Mouse (Mus musculus) kidney, postnatal 4 days (tissue): ENCODE measurements around the gene Crk.
"Not testable (repeated sequence)": the region's sequence is repeated elsewhere in the genome, so short reads cannot be mapped to it uniquely, and the experiment has no call there.

Experiments used
- DNase-seq, 2 experiments: peaks; one replicate each; pipeline ENCODE4 v3.0.0; 2021; ENCODE audit warnings: mixed read lengths in 2 of 2

The Crk gene

GRCm38 (mm10) chr11:75684956-75685355, 5.9 kb downstream of the Crk start:
- no peak for DNase-seq

GRCm38 (mm10) chr11:75687343-75687993, 8.4 kb downstream of the Crk start:
- DNase-seq: peak in 1 of 2 experiments; percentile 40

- peak in 1 of 2 experiments; percentile 25 for DNase-seq
Observed at GRCm38 (mm10) chr11:75688132-75688531, 9.1 kb downstream of the Crk start.

- no peak for DNase-seq
Observed at GRCm38 (mm10) chr11:75689977-75690376, 10.9 kb downstream of the Crk start.

GRCm38 (mm10) chr11:75691047-75691446, 12.0 kb downstream of the Crk start:
- DNase-seq: no peak

- no peak for DNase-seq
Observed at GRCm38 (mm10) chr11:75693570-75693969, 14.5 kb downstream of the Crk start.

- DNase-seq: not testable (repeated sequence)
Observed at GRCm38 (mm10) chr11:75697464-75697863, 18.4 kb downstream of the Crk start.

- DNase-seq: no peak
Observed at GRCm38 (mm10) chr11:75700557-75700956, 21.5 kb downstream of the Crk start.

- DNase-seq: no peak
Observed at GRCm38 (mm10) chr11:75702761-75703160, 23.7 kb downstream of the Crk start.

- DNase-seq: no peak
Observed at GRCm38 (mm10) chr11:75703748-75704147, 24.7 kb downstream of the Crk start.

GRCm38 (mm10) chr11:75713949-75714348, 34.9 kb downstream of the Crk start:
- DNase-seq: peak; percentile 26 to 35

- no peak for DNase-seq
Observed at GRCm38 (mm10) chr11:75715556-75715955, 36.5 kb downstream of the Crk start.

GRCm38 (mm10) chr11:75716661-75717325, 37.7 kb downstream of the Crk start:
- no peak for DNase-seq

GRCm38 (mm10) chr11:75722339-75722738, 43.3 kb downstream of the Crk start:
- no peak for DNase-seq

- no peak for DNase-seq
Observed at GRCm38 (mm10) chr11:75727168-75727567, 48.1 kb downstream of the Crk start.

GRCm38 (mm10) chr11:75727659-75728058, 48.6 kb downstream of the Crk start:
- not testable (repeated sequence) for DNase-seq

- DNase-seq: peak; percentile 93 to 96
Observed at GRCm38 (mm10) chr11:75732434-75733226, 53.6 kb downstream of the Crk start, which contains the start of gene Ywhae. Ywhae (plus strand) TSS chr11:75732869.

GRCm38 (mm10) chr11:75733227-75733940, 54.3 kb downstream of the Crk start:
- peak; percentile 80 to 88 for DNase-seq

- no peak for DNase-seq
Observed at GRCm38 (mm10) chr11:75735462-75736252, 56.6 kb downstream of the Crk start.

- no peak for DNase-seq
Observed at GRCm38 (mm10) chr11:75736978-75737377, 57.9 kb downstream of the Crk start.

- DNase-seq: no peak
Observed at GRCm38 (mm10) chr11:75737806-75738476, 58.9 kb downstream of the Crk start.

- no peak for DNase-seq
Observed at GRCm38 (mm10) chr11:75738477-75738821, 59.4 kb downstream of the Crk start.
